Mouse (Mus musculus): Measurements from ENCODE around the gene Pmf1. TPM values are rescaled to one million over a fixed set of nuclear protein-coding genes. Genes with fewer than 3 reads are reported as not detected.
"Not testable (repeated sequence)": the region's sequence is repeated elsewhere in the genome, so short reads cannot be mapped to it uniquely, and the experiment has no call there.

Pmf1 gene
- polyA plus RNA-seq, 1 experiment, result 60.1 TPM

DNA sequence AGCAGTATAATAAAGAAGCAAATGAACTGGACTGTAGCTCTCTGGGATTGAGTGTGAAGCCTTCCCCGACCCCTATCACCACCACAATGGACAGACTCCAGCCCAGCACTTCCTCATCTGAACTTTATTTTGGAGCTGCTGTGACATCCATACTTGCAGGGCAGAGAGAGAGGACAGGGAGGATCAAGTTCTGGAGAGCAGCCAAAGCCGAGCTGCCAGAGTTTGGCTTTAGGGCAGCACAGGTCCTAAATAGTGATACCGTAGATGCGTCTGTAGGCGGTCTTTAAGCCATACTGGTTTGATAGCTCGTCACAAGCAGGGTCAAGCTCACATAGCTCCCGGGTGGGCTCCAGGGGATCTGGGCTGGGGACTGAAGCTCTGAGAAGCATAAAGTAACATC is 41.6 kb downstream of the Pmf1 start:
- not testable (repeated sequence) for H3K4me3 ChIP-seq (replicated peaks; ENCODE audit: control insufficient read depth, low read depth, low read length); H3K27ac ChIP-seq (ENCODE audit: control insufficient read depth, insufficient read depth, low read depth, low read length, poor library complexity); H3K4me1 ChIP-seq (ENCODE audit: control insufficient read depth, insufficient read depth, low read length)
- 79% methylated on average over 7 of the region's 7 CpGs for WGBS

GRCm38 (mm10) chr3:88367517-88367916 is 42.6 kb downstream of the Pmf1 start:
- not testable (repeated sequence) for H3K4me1 ChIP-seq (ENCODE audit: control insufficient read depth, insufficient read depth, low read length); H3K27ac ChIP-seq (ENCODE audit: control insufficient read depth, insufficient read depth, low read depth, low read length, poor library complexity)
- 69% methylated on average over 3 of the region's 7 CpGs for WGBS

GRCm38 (mm10) chr3:88366830-88367428 is 43.2 kb downstream of the Pmf1 start:
- 7% methylated on average over 22 of the region's 22 CpGs for WGBS
- not testable (repeated sequence) for H3K4me3 ChIP-seq (replicated peaks; ENCODE audit: control insufficient read depth, low read depth, low read length); H3K4me1 ChIP-seq (ENCODE audit: control insufficient read depth, insufficient read depth, low read length); H3K27ac ChIP-seq (ENCODE audit: control insufficient read depth, insufficient read depth, low read depth, low read length, poor library complexity)

More at GRCm38 (mm10) chr3:88367517-88367916, 42.6 kb downstream of the Pmf1 start:
- H3K4me3 ChIP-seq (replicated peaks; ENCODE audit: control insufficient read depth, low read depth, low read length), result not testable (repeated sequence)

DNA sequence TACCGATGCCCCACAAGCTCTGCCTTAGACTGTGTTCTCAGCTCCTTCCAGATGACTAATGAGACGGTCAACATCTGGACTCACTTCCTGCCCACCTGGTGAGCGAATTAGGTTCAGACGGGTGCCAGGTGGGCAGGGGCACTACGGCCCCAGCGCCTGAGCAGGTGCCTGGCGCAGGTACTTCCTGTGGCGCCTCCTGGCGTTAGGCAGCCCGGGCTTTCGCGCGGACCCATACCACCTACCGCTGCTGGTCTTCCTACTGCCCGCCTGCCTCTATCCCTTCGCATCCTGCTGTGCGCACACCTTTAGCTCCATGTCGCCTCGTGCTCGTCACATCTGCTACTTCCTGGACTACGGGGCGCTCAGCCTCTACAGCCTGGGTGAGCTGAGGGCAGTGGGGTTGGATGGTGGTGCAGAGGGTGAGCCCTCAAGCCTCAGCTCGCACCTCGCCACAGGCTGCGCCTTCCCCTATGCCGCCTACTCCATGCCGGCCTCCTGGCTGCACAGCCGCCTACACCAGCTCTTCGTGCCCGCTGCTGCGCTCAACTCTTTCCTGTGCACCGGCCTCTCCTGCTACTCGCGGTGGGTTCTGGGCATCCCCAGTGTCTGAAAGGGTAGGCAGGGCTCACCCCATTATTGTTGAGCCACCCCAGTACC is 44.3 kb downstream of the Pmf1 start:
- Histone ChIP-seq H3K4me1 (ENCODE audit: control insufficient read depth, insufficient read depth, low read length) (peaks cover 2% of the 10 kb centered on the region), H3K27ac (ENCODE audit: control insufficient read depth, insufficient read depth, low read depth, low read length, poor library complexity) (no peak overlapping the region; the same call in 1 of the 2 replicates), H3K4me3 (replicated peaks; ENCODE audit: control insufficient read depth, low read depth, low read length) (no peak overlapping the region)
- TF ChIP-seq POLR2A (IDR thresholded peaks at IDR 0.05; ENCODE audit: borderline replicate concordance, control insufficient read depth, low read depth, low read length), result no peak
- no peak for TF ChIP-seq CTCF (IDR thresholded peaks at IDR 0.05; ENCODE audit: control insufficient read depth, insufficient read depth, low read length)
- WGBS, result 50% methylated on average over 34 of the region's 34 CpGs

DNA sequence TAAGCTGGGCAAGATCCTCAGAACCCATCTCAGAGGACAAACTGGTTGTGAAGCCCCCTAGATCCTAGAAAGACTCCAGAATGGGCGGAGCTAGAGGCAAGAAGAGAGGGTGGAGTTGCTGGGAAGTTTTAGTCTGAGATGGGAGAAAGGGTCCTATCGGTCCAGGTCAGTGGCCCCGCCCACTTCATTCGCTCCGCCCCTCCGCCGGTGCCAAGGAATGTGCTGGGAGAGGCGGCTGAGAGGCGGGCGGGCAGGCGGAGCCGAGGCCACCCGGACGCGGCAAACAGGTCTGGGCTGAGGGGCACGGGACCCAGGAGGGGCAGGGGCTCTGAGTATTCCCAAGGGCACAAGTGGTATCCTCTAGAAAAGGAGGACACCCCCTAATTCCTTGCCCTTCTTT is 45.8 kb downstream of the Pmf1 start, which contains the start of gene Paqr6:
Gene Paqr6 (plus strand): TSS at position 248 of the 400 bp plus-strand sequence.
- H3K4me3 ChIP-seq (replicated peaks; ENCODE audit: control insufficient read depth, low read depth, low read length), result no peak within 1 kb of the TSS
- WGBS, result 52% methylated on average over 16 of the region's 16 CpGs
- H3K27ac ChIP-seq (ENCODE audit: control insufficient read depth, insufficient read depth, low read depth, low read length, poor library complexity), result peak within 1 kb of the TSS; percentile 2; the same call in 1 of the 2 replicates
- peaks cover 2% of the 10 kb centered on the region for H3K4me1 ChIP-seq (ENCODE audit: control insufficient read depth, insufficient read depth, low read length)
- TF ChIP-seq POLR2A (IDR thresholded peaks at IDR 0.05; ENCODE audit: borderline replicate concordance, control insufficient read depth, low read depth, low read length) (no peak), CTCF (IDR thresholded peaks at IDR 0.05; ENCODE audit: control insufficient read depth, insufficient read depth, low read length) (no peak)

- TF ChIP-seq CTCF (IDR thresholded peaks at IDR 0.05; ENCODE audit: control insufficient read depth, insufficient read depth, low read length) (no peak), POLR2A (IDR thresholded peaks at IDR 0.05; ENCODE audit: borderline replicate concordance, control insufficient read depth, low read depth, low read length) (no peak)
- peaks cover 2% of the 10 kb centered on the region for H3K4me1 ChIP-seq (ENCODE audit: control insufficient read depth, insufficient read depth, low read length)
- 55% methylated on average over 4 of the region's 4 CpGs for WGBS
- H3K4me3 ChIP-seq (replicated peaks; ENCODE audit: control insufficient read depth, low read depth, low read length), result no peak overlapping the region
- H3K27ac ChIP-seq (ENCODE audit: control insufficient read depth, insufficient read depth, low read depth, low read length, poor library complexity), result peak overlapping the region; percentile 2; the same call in 1 of the 2 replicates
These were observed 46.4 kb downstream of the Pmf1 start for GRCm38 (mm10) chr3:88363700-88364099.

- H3K27ac ChIP-seq (ENCODE audit: control insufficient read depth, insufficient read depth, low read depth, low read length, poor library complexity), result no peak overlapping the region
- no peak overlapping the region for H3K4me3 ChIP-seq (replicated peaks; ENCODE audit: control insufficient read depth, low read depth, low read length)
- TF ChIP-seq POLR2A (IDR thresholded peaks at IDR 0.05; ENCODE audit: borderline replicate concordance, control insufficient read depth, low read depth, low read length) (no peak), CTCF (IDR thresholded peaks at IDR 0.05; ENCODE audit: control insufficient read depth, insufficient read depth, low read length) (no peak)
- 78% methylated on average over 2 of the region's 2 CpGs for WGBS
- H3K4me1 ChIP-seq (ENCODE audit: control insufficient read depth, insufficient read depth, low read length), result peaks cover 2% of the 10 kb centered on the region
These were observed 48.4 kb downstream of the Pmf1 start for GRCm38 (mm10) chr3:88361612-88362313.

GRCm38 (mm10) chr3:88361096-88361495 is 49.0 kb downstream of the Pmf1 start:
- 24% methylated on average over 6 of the region's 6 CpGs for WGBS
- peaks cover 2% of the 10 kb centered on the region for H3K4me1 ChIP-seq (ENCODE audit: control insufficient read depth, insufficient read depth, low read length)

More at GRCm38 (mm10) chr3:88361096-88361495, 49.0 kb downstream of the Pmf1 start:
- Histone ChIP-seq H3K4me3 (replicated peaks; ENCODE audit: control insufficient read depth, low read depth, low read length) (no peak overlapping the region), H3K27ac (ENCODE audit: control insufficient read depth, insufficient read depth, low read depth, low read length, poor library complexity) (no peak overlapping the region)
- TF ChIP-seq CTCF (IDR thresholded peaks at IDR 0.05; ENCODE audit: control insufficient read depth, insufficient read depth, low read length), result no peak
- TF ChIP-seq POLR2A (IDR thresholded peaks at IDR 0.05; ENCODE audit: borderline replicate concordance, control insufficient read depth, low read depth, low read length), result no peak

Data from bone marrow, adult 2 months (tissue).